12 mouse cellular contexts compared by ENCODE assay signal in genomic region chr11:3530731-3531130, GRCm38 (mm10). TPM values are rescaled to one million over a fixed set of nuclear protein-coding genes. Genes with fewer than 3 reads are reported as not detected.
"Had no signal": no experiment of that assay in that cellular context is flagged by ENCODE, and none has a peak within 500 bp of the region (broad histone marks: within the 10 kb centered on the region; RNA-seq: fewer than 3 reads in every experiment).

No protein-coding gene starts in this region.

- H3K27me3 ChIP-seq: midbrain, embryonic 12.5 days; neural tube, embryonic 12.5 days had no signal

- H3K4me2 ChIP-seq: lung, embryonic 14.5 days; midbrain, embryonic 12.5 days; neural tube, embryonic 12.5 days had no signal

- H3K27ac ChIP-seq: liver, embryonic 14.5 days; midbrain, embryonic 10.5 days; midbrain, embryonic 12.5 days; neural tube, embryonic 12.5 days had no signal

- H3K4me3 ChIP-seq: midbrain, embryonic 10.5 days; midbrain, embryonic 12.5 days; neural tube, embryonic 12.5 days had no signal

- H3K9ac ChIP-seq: liver, embryonic 14.5 days; lung, embryonic 14.5 days; midbrain, embryonic 12.5 days; neural tube, embryonic 12.5 days had no signal

- DNase-seq: lung, adult 18-20 months; lung, embryonic 14.5 days; midbrain, embryonic 14.5 days; right cerebral cortex, postnatal 14 days; spleen, adult 18-20 months; thymus, postnatal 14 days; thymus, postnatal 36 days had no signal

- H3K9me3 ChIP-seq: midbrain, embryonic 10.5 days; midbrain, embryonic 12.5 days; neural tube, embryonic 12.5 days had no signal

RNA-seq across cellular contexts. Expression of gene Selenom, which starts 16.2 kb away (rescaled TPM):
- total RNA-seq: megakaryocyte-erythroid progenitor cell, adult 5-6 weeks had no signal

RNA-seq across cellular contexts. Expression of gene Inpp5j, which starts 26.1 kb away (rescaled TPM):
- total RNA-seq: megakaryocyte-erythroid progenitor cell, adult 5-6 weeks had no signal
